Mouse (Mus musculus): Measurements from ENCODE around the gene Lrrfip1. TPM values are rescaled to one million over a fixed set of nuclear protein-coding genes. Genes with fewer than 3 reads are reported as not detected.

Lrrfip1 gene
- 10 to 100 TPM; 71.4 to 75.1 TPM for total RNA-seq (2021)
- long read RNA-seq, experiment 1, partial matches to known transcripts = 5 of 24 reads
- long read RNA-seq, experiment 1, other reads (novel, unspliced or antisense) = 18 of 24 reads
- long read RNA-seq, experiment 2, partial matches to known transcripts = 5 of 20 reads
- long read RNA-seq, experiment 2, other reads (novel, unspliced or antisense) = 14 of 20 reads

GRCm38 (mm10) chr1:90998268-90998890 is at the start of gene Lrrfip1:
Lrrfip1 (plus strand) TSS chr1:90998737.
- H3K27ac ChIP-seq = peak within 1 kb of the TSS; percentile 89
- intact Hi-C loops (cut with DNase I) = loop anchor here (2.0 kb wide), 1 partner anchor 18 kb away; no protein-coding TSS in a partner anchor
- H3K4me3 ChIP-seq = peak within 1 kb of the TSS; percentile 92
- DNase-seq (ENCODE audit: extremely low spot score in 1 of 2, low spot score in 2 of 2) = peak; percentile 72 to 78
- no peak; the same call in 1 of the 2 replicates for TF ChIP-seq CTCF (IDR thresholded peaks at IDR 0.05)

DNA sequence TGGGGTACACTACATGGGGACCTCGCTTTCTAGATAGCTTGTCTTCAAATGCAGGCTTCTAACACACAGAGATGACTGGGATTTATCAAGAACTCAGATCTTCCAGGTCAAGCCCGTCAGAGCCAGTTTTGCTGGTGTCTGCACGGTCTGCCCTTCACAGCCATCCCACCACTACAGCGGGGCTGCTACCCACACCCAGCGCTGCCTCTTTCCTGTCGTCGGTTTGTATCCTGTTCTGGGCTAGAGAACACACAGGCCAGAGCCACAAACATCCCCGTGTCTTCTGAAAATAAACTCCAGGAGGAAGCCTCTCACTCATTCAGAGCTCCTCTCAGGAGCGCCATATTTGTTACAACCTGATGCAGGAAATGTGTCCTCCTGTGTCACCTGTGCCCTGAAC is 49.2 kb upstream of the Lrrfip1 start:
- Histone ChIP-seq H3K4me3 (no peak overlapping the region), H3K27ac (no peak overlapping the region)
- DNase-seq (ENCODE audit: extremely low spot score in 1 of 2, low spot score in 2 of 2) = no peak
- TF ChIP-seq CTCF (IDR thresholded peaks at IDR 0.05) = no peak
- intact Hi-C loops (cut with DNase I) = no loop called here

DNA sequence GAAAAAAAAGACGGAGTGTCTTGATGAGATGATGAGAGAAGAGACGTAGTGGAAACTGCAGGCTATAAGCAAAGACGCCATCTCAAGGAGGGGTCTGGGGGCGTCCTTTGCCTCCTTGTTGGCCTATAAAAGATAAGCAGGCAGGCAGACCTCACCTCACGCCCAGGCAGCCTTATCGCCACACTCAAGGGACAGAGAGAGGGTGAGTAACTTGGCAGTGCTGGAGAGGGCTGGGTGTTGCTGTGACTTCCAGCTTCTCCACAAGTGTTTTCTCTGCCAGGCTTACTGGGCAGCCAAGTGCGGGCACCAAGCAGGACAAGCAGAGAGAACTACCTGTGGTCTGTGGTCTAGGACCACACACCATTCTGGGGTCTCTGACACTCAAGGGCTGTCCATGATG is 46.9 kb upstream of the Lrrfip1 start:
- Histone ChIP-seq H3K4me3 (no peak overlapping the region), H3K27ac (no peak overlapping the region)
- TF ChIP-seq CTCF (IDR thresholded peaks at IDR 0.05) = no peak
- intact Hi-C loops (cut with DNase I) = loop anchor here (10.0 kb wide), 1 partner anchor 897 kb away; no protein-coding TSS in a partner anchor
- DNase-seq (ENCODE audit: extremely low spot score in 1 of 2, low spot score in 2 of 2) = no peak

DNA sequence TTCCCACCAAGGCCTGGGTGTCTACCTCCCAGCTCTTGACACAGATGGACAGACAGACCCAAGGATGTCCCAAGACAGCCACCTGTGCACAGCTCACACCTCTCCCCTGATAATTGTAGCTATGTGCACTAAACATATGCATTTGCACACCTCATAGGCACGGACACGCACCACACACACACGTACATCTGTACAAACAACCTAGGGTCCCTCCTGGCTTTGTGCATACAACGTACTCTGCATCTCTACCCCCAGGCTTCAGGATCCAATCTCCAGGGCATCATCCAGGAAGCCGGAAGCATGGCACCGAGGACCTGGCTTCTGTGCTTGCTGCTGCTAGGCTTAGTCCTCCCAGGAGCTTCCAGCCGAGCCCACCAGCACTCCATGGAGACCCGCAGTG is 45.7 kb upstream of the Lrrfip1 start, which contains the start of gene Prlh:
Gene Prlh, plus strand, starts transcription at position 301 of the 400 bp plus-strand sequence.
- intact Hi-C loops (cut with DNase I) = loop anchor here (10.0 kb wide), 1 partner anchor 898 kb away; no protein-coding TSS in a partner anchor
- TF ChIP-seq CTCF (IDR thresholded peaks at IDR 0.05) = no peak
- DNase-seq (ENCODE audit: extremely low spot score in 1 of 2, low spot score in 2 of 2) = no peak
- H3K4me3 ChIP-seq = no peak within 1 kb of the TSS
- no peak within 1 kb of the TSS for H3K27ac ChIP-seq

GRCm38 (mm10) chr1:90953688-90954087 is 44.8 kb upstream of the Lrrfip1 start:
- intact Hi-C loops (cut with DNase I) = loop anchor here (10.0 kb wide), 1 partner anchor 899 kb away; no protein-coding TSS in a partner anchor

DNA sequence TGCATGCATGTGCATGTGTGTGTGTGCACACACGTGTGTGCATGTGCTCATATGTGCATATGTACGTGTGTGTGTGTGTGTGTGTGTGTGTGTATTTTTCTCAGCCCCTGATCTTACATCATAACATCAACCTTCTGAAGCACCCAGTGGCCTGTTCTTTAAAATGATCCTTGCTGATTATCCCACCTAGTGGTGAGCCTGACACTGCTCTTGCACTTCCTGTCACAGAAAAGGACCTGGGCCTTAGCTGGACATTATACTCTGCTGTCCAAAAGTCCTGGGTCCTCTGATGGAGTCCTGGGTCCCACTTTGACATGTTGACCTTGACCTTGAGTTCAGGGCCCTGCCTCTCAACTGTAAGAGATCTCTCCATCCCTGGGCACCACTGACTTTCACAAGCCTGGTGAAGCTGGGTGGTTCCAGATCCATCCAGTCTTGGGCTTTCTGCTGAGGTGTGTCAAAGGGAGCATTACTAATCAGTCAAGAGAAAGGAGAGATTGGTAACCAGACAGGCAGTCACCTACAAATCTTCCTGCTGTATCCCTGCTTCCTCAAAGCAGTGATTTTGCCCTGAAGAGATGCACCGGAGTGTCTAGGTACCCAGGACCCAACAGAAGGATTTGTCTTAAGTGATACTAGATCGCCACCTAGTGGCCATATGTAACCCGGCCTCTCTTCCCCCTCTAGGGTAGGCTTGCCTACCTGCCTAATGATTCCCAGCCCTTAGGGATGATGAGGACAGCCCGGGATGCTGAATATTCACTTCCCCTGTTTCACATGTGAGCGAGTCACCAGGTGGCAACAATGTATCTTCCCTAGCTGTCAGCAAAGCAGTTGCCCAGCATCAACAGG is 42.1 kb upstream of the Lrrfip1 start:
- intact Hi-C loops (cut with DNase I) = loop anchor here (1.0 to 10.0 kb wide), 6 partner anchors 28 to 902 kb away; no protein-coding TSS in a partner anchor
- Histone ChIP-seq H3K27ac (no peak overlapping the region), H3K4me3 (no peak overlapping the region)
- peak; percentile 81 for TF ChIP-seq CTCF (IDR thresholded peaks at IDR 0.05)
- peak; percentile 52 to 64 for DNase-seq (ENCODE audit: extremely low spot score in 1 of 2, low spot score in 2 of 2)

More at GRCm38 (mm10) chr1:90953688-90954087, 44.8 kb upstream of the Lrrfip1 start:
- no peak for TF ChIP-seq CTCF (IDR thresholded peaks at IDR 0.05)
- DNase-seq (ENCODE audit: extremely low spot score in 1 of 2, low spot score in 2 of 2) = no peak
- Histone ChIP-seq H3K27ac (no peak overlapping the region), H3K4me3 (no peak overlapping the region)

GRCm38 (mm10) chr1:90962526-90962925 is 36.0 kb upstream of the Lrrfip1 start:
- intact Hi-C loops (cut with DNase I) = no loop called here
- no peak for TF ChIP-seq CTCF (IDR thresholded peaks at IDR 0.05)
- Histone ChIP-seq H3K4me3 (no peak overlapping the region), H3K27ac (no peak overlapping the region)
- no peak for DNase-seq (ENCODE audit: extremely low spot score in 1 of 2, low spot score in 2 of 2)

- no peak for TF ChIP-seq CTCF (IDR thresholded peaks at IDR 0.05)
- no peak overlapping the region for H3K27ac ChIP-seq
- DNase-seq (ENCODE audit: extremely low spot score in 1 of 2, low spot score in 2 of 2) = no peak
- no peak overlapping the region for H3K4me3 ChIP-seq
- intact Hi-C loops (cut with DNase I) = no loop called here
Measured at GRCm38 (mm10) chr1:90962994-90963393, 35.5 kb upstream of the Lrrfip1 start.

DNA sequence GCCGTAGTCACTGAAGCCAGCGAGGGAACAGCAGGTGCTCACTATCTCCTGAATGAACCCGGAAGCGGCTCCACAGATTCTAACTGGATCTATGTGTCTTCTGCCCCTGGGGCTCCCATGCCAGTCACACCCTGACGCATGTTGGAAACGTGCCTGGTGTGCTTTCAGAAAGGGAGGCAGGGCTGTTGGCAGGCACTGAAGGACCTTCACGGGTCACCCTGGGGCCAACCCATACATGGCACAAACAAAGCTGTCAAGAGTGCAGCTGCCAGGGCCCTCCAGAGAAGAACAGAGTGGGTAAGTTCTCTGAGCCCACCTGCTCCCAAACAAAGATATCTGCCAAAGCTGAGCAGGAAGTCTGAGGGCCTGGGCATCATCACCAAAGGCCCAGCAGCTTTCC is 31.0 kb upstream of the Lrrfip1 start:
- intact Hi-C loops (cut with DNase I) = no loop called here
- no peak for TF ChIP-seq CTCF (IDR thresholded peaks at IDR 0.05)

GRCm38 (mm10) chr1:90968649-90969048 is 29.9 kb upstream of the Lrrfip1 start:
- H3K27ac ChIP-seq = no peak overlapping the region
- no peak overlapping the region for H3K4me3 ChIP-seq
- no peak for DNase-seq (ENCODE audit: extremely low spot score in 1 of 2, low spot score in 2 of 2)
- TF ChIP-seq CTCF (IDR thresholded peaks at IDR 0.05) = no peak
- intact Hi-C loops (cut with DNase I) = no loop called here

More for the DNA sequence above, 31.0 kb upstream of the Lrrfip1 start:
- DNase-seq (ENCODE audit: extremely low spot score in 1 of 2, low spot score in 2 of 2) = no peak
- Histone ChIP-seq H3K27ac (no peak overlapping the region), H3K4me3 (no peak overlapping the region)

GRCm38 (mm10) chr1:90969347-90969784 is 29.2 kb upstream of the Lrrfip1 start, which contains the start of gene Rab17:
Rab17 (minus strand) TSS chr1:90969661.
- H3K4me3 ChIP-seq = no peak within 1 kb of the TSS
- TF ChIP-seq CTCF (IDR thresholded peaks at IDR 0.05) = no peak
- H3K27ac ChIP-seq = no peak within 1 kb of the TSS
- no peak for DNase-seq (ENCODE audit: extremely low spot score in 1 of 2, low spot score in 2 of 2)
- intact Hi-C loops (cut with DNase I) = no loop called here
